Mouse (Mus musculus) urinary bladder, postnatal 4 days (tissue): ENCODE results near the gene Mthfs.
"Not testable (repeated sequence)": the region's sequence is repeated elsewhere in the genome, so short reads cannot be mapped to it uniquely, and the experiment has no call there.

Experiments used
- DNase-seq, 2 experiments: peaks; one replicate each; pipeline ENCODE4 v3.0.0; 2021 to 2022; ENCODE audit warnings: low spot score in 2 of 2

The Mthfs gene

GRCm38 (mm10) chr9:89210353-89211064 lies at the start of gene Mthfs:
Gene Mthfs (plus strand): TSS chr9:89210676.
- DNase-seq, result not testable (repeated sequence)

GRCm38 (mm10) chr9:89172539-89172938 lies 37.9 kb upstream of the Mthfs start:
- not testable (repeated sequence) for DNase-seq

GRCm38 (mm10) chr9:89178833-89179232 lies 31.6 kb upstream of the Mthfs start:
- peak; percentile 34 to 76 for DNase-seq

- DNase-seq, result not testable (repeated sequence)
Measured at GRCm38 (mm10) chr9:89179469-89179868, 31.0 kb upstream of the Mthfs start.

GRCm38 (mm10) chr9:89187006-89187405 lies 23.5 kb upstream of the Mthfs start:
- not testable (repeated sequence) for DNase-seq

- DNase-seq, result not testable (repeated sequence)
Measured at GRCm38 (mm10) chr9:89195483-89195882, 15.0 kb upstream of the Mthfs start.

- DNase-seq, result not testable (repeated sequence)
Measured at GRCm38 (mm10) chr9:89197509-89197908, 13.0 kb upstream of the Mthfs start.

- not testable (repeated sequence) for DNase-seq
Measured at GRCm38 (mm10) chr9:89198349-89198748, 12.1 kb upstream of the Mthfs start.

GRCm38 (mm10) chr9:89198969-89199416 lies 11.5 kb upstream of the Mthfs start, which contains the start of the genes Bcl2a1b and Gm29094:
Gene Bcl2a1b (plus strand): TSS chr9:89199209.
Gene Gm29094 (plus strand): TSS chr9:89199379.
- DNase-seq, result not testable (repeated sequence)

GRCm38 (mm10) chr9:89202256-89202655 lies 8.2 kb upstream of the Mthfs start:
- DNase-seq, result not testable (repeated sequence)

- not testable (repeated sequence) for DNase-seq
Measured at GRCm38 (mm10) chr9:89208939-89209338, 1.5 kb upstream of the Mthfs start.

- DNase-seq, result peak; percentile 79 to 88
Measured at GRCm38 (mm10) chr9:89211065-89211858, 786 bp downstream of the Mthfs start.

GRCm38 (mm10) chr9:89212428-89212827 lies 2.0 kb downstream of the Mthfs start:
- not testable (repeated sequence) for DNase-seq

- DNase-seq, result not testable (repeated sequence)
Measured at GRCm38 (mm10) chr9:89218174-89218573, 7.7 kb downstream of the Mthfs start.

GRCm38 (mm10) chr9:89219668-89220067 lies 9.2 kb downstream of the Mthfs start:
- DNase-seq, result not testable (repeated sequence)

- DNase-seq, result not testable (repeated sequence)
Measured at GRCm38 (mm10) chr9:89220704-89221287, 10.3 kb downstream of the Mthfs start.

GRCm38 (mm10) chr9:89226071-89226470 lies 15.6 kb downstream of the Mthfs start:
- no peak for DNase-seq

- no peak for DNase-seq
Measured at GRCm38 (mm10) chr9:89228122-89228521, 17.6 kb downstream of the Mthfs start.

GRCm38 (mm10) chr9:89230897-89231497 lies 20.5 kb downstream of the Mthfs start:
- not testable (repeated sequence) for DNase-seq

GRCm38 (mm10) chr9:89237131-89237530 lies 26.7 kb downstream of the Mthfs start:
- DNase-seq, result not testable (repeated sequence)

GRCm38 (mm10) chr9:89238976-89239505 lies 28.6 kb downstream of the Mthfs start:
- DNase-seq, result not testable (repeated sequence)
